Mouse (Mus musculus) fibroblast of lung, adult 2 months (primary cell): Measurements from ENCODE around the gene Mmgt1.

Experiments
- DNase-seq: peaks from one replicate; pipeline ENCODE4 v3.0.0-alpha.2; 2011; ENCODE audit warnings: low read depth

Mmgt1 gene

GRCm38 (mm10) chrX:56597887-56598640 is at the start of gene Mmgt1:
Gene Mmgt1 (minus strand): TSS chrX:56598069.
- peak; percentile 93 for DNase-seq

GRCm38 (mm10) chrX:56640066-56640465 is 42.2 kb upstream of the Mmgt1 start:
- no peak for DNase-seq

GRCm38 (mm10) chrX:56636185-56636584 is 38.3 kb upstream of the Mmgt1 start:
- DNase-seq = no peak

GRCm38 (mm10) chrX:56615236-56615635 is 17.4 kb upstream of the Mmgt1 start:
- no peak for DNase-seq

GRCm38 (mm10) chrX:56610318-56610694 is 12.4 kb upstream of the Mmgt1 start:
- DNase-seq = no peak

- peak; percentile 22 for DNase-seq
Measured at GRCm38 (mm10) chrX:56609623-56610317, 11.9 kb upstream of the Mmgt1 start, which contains the start of gene Slc9a6. Gene Slc9a6 (plus strand): TSS chrX:56609757.

- no peak for DNase-seq
Measured at GRCm38 (mm10) chrX:56609285-56609622, 11.4 kb upstream of the Mmgt1 start.

- no peak for DNase-seq
Measured at GRCm38 (mm10) chrX:56607032-56607710, 9.3 kb upstream of the Mmgt1 start.

GRCm38 (mm10) chrX:56606536-56606935 is 8.7 kb upstream of the Mmgt1 start:
- no peak for DNase-seq

- DNase-seq = no peak
Measured at GRCm38 (mm10) chrX:56597219-56597886, 516 bp downstream of the Mmgt1 start.

- DNase-seq = no peak
Measured at GRCm38 (mm10) chrX:56578200-56578599, 19.7 kb downstream of the Mmgt1 start.

GRCm38 (mm10) chrX:56572465-56572864 is 25.4 kb downstream of the Mmgt1 start:
- no peak for DNase-seq

GRCm38 (mm10) chrX:56553584-56553983 is 44.3 kb downstream of the Mmgt1 start:
- no peak for DNase-seq

GRCm38 (mm10) chrX:56549506-56549905 is 48.4 kb downstream of the Mmgt1 start, which contains the start of gene Gm648:
Gene Gm648 (minus strand): TSS chrX:56549606.
- no peak for DNase-seq

GRCm38 (mm10) chrX:56537162-56537561 is 60.7 kb downstream of the Mmgt1 start:
- no peak for DNase-seq
